Mouse (Mus musculus): ENCODE results near the gene Kcnk3.

Kcnk3 gene

GRCm38 (mm10) chr5:30588301-30588968, 465 bp downstream of the Kcnk3 start:
- no peak for DNase-seq (ENCODE audit: low spot score)

- DNase-seq (ENCODE audit: low spot score): no peak
Measured at GRCm38 (mm10) chr5:30589069-30589468, 1.1 kb downstream of the Kcnk3 start.

- DNase-seq (ENCODE audit: low spot score): no peak
Measured at GRCm38 (mm10) chr5:30589546-30589945, 1.6 kb downstream of the Kcnk3 start.

DNA sequence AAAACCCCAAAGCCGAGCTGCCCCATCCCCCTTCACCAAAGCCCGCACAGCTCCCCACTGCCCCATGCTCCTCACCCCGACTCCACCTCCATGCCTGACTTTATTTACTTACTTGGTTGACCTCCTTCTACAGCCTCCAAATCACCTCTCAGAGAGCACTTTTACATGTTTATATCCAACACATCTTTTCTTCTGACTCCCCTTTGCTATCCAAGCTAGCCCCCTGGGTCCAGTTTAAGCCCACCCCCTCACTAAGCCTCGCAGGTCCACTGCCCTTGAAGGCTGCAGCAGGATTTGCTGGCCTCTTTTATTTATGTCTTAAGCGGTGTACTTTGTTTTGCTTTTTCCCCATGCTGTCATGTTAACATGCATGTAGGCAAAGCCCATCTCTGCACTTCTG, 2.3 kb downstream of the Kcnk3 start:
- no peak for DNase-seq (ENCODE audit: low spot score)

DNA sequence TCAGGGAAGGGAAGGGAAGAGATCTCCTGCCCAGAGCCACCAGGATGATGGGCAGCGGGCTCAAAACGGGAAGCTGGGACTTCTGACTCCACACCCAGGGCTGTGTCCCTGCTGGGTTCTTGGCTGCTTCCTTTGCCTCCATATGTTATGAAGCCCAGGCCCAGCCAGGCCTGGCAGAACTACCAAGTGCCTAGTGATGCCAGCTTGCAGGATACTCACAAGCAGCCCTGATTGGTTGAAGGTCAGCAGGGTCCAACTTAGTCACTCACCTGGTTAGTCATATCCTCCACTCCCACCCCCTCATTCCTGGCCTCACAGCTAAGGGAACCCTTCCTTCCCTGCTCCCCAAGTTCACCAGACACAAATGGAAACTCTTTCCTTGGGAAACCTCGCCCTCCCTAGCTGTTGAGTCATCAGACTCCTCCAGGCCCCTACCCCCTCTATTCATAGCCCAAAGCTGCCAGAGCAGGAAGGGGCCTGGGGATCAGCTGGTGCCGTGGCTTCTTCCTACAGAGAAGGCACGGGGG, 3.3 kb downstream of the Kcnk3 start:
- no peak for DNase-seq (ENCODE audit: low spot score)

DNA sequence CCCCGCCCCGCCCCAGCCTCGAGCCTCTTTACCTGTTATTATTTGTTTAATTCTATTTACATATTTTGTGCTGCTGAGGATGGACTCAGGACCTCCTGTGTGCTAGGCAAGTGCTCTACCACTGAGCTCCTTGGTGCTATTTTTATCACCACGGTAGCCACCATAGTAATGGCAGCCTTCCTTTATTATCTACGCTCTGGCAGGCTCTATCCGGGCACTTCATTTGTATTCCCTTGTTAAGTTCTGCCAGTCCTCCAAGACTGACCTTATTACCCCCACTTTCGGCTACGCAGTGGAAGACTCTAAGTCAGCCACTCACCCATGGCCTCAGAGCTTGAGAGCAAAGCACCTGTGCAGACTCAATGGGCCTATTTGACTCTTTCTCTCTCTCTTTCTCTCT, 3.8 kb downstream of the Kcnk3 start:
- no peak for DNase-seq (ENCODE audit: low spot score)

GRCm38 (mm10) chr5:30592279-30592980, 4.5 kb downstream of the Kcnk3 start:
- DNase-seq (ENCODE audit: low spot score): no peak

GRCm38 (mm10) chr5:30593360-30593759, 5.4 kb downstream of the Kcnk3 start:
- DNase-seq (ENCODE audit: low spot score): no peak

GRCm38 (mm10) chr5:30593811-30594504, 6.0 kb downstream of the Kcnk3 start:
- DNase-seq (ENCODE audit: low spot score): no peak

DNA sequence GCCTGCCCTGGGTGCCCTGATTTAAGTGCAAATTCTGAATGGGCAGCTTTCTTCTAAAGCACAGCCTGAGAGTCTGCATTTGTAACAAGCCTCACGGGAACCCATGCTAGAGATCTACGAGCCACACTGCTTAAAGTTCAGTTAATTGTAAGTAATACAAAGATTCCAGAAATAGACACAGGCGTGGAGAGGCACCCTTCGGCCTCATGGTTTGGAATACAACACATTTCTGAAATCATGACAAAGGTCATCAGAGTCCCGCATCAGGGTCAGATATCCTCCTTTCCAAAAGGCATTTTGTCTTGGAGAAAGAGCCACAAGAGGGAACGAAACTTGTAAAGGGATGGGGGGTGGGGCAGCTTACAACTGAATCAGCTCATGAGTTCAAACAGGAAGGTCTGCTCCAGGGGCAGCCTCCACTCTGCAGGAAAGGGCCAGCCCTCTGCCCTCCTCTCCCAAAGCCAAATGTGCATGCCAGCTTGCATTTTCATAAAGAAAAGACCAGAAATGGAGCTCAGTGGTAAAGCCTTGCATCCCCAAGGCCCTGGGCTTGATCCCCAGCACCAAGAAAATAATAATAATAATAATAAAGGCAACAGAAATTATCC, 7.1 kb downstream of the Kcnk3 start:
- DNase-seq (ENCODE audit: low spot score): no peak

GRCm38 (mm10) chr5:30601397-30601796, 13.4 kb downstream of the Kcnk3 start:
- no peak for DNase-seq (ENCODE audit: low spot score)

DNA sequence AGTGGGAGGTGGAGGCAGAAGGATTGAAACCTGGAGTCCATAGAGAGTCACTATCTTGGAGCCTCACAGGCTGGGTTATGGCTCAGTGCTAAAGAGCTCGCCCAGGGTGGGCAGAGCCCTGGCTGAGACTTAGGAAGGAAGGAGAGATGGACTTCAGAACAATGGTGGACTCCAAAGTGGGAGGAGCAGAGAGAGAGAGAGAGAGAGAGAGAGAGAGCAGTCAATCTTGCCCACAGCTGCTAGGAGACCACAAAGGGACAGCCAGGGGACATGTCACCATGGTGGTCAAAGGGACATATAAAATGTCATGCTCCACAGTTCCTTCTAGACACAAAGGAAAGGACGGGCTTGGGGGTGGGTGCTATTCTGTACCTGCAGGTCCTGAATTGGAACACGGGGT, 15.3 kb downstream of the Kcnk3 start:
- no peak for DNase-seq (ENCODE audit: low spot score)

- no peak for DNase-seq (ENCODE audit: low spot score)
Measured at GRCm38 (mm10) chr5:30603926-30604325, 16.0 kb downstream of the Kcnk3 start.

GRCm38 (mm10) chr5:30604769-30605188, 16.8 kb downstream of the Kcnk3 start:
- no peak for DNase-seq (ENCODE audit: low spot score)

DNA sequence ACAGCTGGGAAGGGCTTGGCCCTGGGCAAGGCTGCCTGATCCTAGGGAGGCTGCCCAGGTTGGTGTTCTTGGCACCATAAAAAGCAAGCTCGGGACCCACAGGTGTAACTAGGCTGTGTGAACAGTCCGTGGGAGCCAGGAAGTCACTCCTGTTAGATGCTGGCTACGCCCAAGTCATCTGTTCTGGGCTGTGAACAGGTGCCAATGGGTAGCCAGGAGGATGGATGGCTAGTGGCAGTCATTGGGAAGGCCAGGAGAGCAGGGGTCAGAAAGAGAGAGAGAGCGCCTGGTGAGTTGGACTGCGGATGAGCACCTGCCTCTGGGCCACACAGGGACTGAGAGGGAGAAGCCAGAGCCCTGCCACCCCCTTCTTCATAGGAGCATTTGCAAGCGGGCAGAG, 17.7 kb downstream of the Kcnk3 start:
- DNase-seq (ENCODE audit: low spot score): no peak

DNA sequence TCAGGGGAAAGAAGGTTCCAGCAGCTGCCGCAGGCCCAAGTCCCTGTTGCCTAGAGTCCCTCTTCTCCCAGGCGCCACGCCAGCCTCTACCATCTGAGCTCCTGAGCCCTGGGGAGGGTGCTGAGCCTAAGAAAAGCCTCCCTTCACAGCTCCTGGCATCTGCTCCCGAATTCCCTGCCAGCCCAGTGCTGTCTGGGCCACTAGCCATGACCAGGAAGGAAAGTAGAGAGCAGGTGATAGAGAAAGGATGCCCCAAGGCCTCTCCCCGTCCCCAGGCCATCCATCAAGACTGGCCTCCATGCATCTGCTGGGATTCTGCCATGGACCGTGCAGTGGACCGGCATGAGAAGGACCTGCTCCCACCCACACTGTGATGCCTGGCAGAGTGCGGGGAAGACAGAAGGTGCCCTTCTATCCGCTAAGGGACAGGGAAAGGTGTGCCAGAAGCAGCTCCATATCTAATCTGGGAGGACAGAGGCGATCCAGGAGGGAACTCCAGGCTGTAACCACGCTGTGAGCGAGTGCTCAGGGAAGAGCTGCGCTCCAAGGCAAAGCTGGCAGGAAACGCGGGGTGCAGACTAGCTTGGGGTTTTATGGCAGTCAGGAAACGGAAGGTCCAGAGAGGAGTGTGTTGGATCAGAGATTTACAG, 18.6 kb downstream of the Kcnk3 start:
- no peak for DNase-seq (ENCODE audit: low spot score)

GRCm38 (mm10) chr5:30609094-30609493, 21.1 kb downstream of the Kcnk3 start:
- no peak for DNase-seq (ENCODE audit: low spot score)

DNA sequence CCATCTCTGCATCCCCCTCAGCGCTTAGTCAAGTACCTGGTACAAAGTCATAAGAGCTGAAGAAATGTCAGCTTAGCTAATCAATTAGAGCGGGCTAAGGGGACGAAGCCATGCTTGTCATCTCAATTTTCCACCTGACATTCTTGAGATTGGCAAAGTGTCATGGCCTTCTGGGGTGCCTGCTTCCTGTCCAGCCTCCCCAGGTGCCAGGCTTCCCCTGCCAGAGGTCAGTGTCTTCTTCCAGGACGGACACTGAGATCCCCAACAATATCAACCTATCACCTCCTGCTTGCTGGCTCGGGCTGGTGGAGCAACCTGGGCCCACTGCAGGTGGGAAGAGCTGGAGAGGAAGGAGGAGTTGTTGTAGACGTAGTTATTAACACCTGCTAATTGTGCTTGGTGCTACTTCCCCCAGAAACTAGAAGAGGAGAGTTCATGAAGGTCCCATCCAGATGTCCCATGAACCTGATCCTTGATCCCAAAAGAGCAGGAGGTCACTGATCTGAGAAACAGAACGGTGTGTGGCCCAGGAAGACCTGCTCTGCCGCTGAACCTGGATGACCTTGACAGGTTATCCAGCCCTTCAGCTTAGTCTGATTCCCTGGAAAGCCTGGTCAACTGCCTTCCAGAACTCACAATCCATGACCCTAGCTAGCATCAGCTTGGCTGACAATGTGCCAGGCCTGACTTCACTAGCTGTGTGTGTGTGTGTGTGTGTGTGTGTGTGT, 22.1 kb downstream of the Kcnk3 start:
- DNase-seq (ENCODE audit: low spot score): no peak

GRCm38 (mm10) chr5:30611091-30611490, 23.1 kb downstream of the Kcnk3 start:
- no peak for DNase-seq (ENCODE audit: low spot score)

- DNase-seq (ENCODE audit: low spot score): no peak
Measured at GRCm38 (mm10) chr5:30611689-30612088, 23.7 kb downstream of the Kcnk3 start.

GRCm38 (mm10) chr5:30612575-30612974, 24.6 kb downstream of the Kcnk3 start:
- no peak for DNase-seq (ENCODE audit: low spot score)
